Mouse (Mus musculus) urinary bladder, postnatal 14 days (tissue): ENCODE measurements around the gene Mpv17.

Experiments used
- DNase-seq: peaks from one replicate; pipeline ENCODE4 v3.0.0; 2021; ENCODE audit warnings: low spot score

Gene Mpv17

DNA sequence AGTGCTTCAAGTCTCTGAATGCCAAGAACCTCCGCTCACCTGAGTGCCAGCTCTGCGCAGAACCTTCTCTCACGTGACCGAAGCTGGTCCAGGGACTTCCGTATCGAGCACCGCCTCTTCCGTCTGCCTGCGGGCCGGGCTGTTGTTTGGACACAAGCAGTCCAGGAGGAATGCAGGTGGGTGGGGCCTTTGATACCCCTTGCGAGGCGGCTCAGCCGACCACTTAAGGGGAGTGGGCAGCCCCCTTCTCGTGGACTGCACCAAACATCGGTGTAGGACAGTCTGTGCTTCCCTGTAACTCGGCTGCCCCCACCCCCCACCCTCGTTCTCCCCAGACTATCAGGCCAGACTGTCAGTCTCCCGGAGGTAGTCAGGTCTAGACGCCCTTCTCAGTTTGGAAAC, at the start of gene Mpv17:
Gene Mpv17 (minus strand): TSS at position 100 of the 402 bp plus-strand sequence.
- DNase-seq = peak; percentile 82

DNA sequence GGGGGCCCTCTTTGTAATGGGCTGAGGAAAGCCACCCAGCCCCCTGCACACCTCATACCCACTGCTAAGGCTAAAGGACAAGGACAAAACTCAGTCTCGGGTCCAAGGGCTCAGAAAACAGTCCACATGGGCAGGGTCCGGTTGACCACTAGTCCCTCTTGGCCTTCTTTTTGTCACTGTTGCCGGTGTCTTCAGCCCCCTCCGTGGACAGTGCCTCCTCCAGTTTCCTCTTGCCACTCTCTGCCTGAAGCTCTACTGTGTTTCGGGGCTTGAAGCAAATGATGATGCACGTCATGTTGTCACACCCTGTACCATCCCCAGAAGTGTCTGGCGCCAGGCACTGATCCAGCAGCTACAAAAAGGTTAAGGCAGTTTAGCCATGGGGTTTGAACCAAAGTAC, 48.9 kb upstream of the Mpv17 start:
- no peak for DNase-seq

DNA sequence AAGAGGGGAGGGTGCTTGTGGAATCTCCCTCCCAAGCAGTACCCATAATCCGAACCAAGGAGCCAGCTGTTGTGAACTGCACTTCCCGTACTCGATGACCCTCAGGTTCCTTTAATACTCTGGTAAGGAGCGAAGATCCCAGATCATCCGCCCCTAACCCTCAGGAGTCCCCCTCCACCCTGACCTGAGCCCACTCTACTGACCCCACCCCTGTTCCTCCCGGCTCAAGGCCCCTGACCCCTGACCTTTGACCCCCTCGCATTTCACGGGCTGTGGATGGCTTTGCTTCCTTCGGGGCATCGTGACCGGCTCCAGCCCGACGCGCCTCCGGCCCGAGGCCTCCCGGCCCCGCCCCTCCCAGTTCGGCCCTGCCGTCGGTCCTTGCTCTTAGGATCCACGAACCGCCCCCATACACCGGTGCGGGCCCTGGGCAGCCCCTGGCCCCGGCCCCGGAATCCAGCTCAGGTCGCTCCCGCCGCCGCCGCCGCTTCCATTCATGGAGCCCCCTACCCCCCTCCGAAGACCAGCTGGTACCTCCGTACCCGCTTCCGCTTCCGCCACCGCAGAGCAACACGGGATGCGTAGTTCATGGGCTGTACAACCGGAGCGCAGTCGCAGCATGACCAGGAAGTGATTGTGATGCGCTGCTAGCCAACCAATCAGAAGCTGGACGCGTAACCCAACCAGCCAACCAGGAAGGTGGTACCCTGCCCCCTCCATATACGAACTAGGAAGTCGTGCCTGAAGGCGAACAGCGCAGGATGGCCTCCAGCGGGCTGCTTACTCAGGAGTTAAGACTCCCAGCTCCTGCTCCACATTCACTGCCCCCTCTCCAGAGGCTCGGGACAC, 47.9 kb upstream of the Mpv17 start, which contains the start of gene Zfp513:
Gene Zfp513 (minus strand): TSS at position 562 of the 849 bp plus-strand sequence.
- DNase-seq = peak; percentile 95

DNA sequence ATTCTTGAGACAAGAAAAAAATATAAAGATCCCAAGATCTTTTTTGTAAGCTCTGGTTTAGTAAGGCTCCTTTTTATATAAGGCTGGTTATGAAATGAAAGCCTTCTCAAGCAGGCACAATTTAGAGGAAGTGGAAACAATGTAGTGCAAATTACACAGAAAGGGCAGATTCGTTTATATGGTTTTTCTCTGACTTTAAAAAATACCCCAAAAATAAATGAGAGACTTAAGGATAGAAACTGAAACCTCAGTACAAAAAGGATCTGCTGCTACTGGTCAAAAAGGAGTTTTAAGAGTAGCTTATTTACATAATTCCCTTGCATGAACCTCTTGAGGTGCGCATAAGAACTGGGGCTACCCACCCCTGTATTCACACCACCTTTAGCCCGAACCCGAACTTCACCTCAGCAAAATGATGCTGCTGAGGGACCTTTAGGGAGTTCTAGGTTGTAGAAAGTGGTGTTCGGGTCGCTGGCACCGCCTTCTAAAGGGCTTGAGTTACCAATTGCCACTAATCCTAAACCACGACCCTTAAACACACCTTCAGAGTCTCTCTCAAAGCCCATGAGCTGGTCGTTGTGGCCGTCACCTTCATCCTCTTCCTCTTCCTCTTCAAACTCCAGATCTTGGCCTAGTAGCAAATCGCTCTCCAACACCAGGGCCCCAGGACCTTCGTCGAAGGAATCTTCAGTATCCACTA, 47.1 kb upstream of the Mpv17 start:
- no peak for DNase-seq

DNA sequence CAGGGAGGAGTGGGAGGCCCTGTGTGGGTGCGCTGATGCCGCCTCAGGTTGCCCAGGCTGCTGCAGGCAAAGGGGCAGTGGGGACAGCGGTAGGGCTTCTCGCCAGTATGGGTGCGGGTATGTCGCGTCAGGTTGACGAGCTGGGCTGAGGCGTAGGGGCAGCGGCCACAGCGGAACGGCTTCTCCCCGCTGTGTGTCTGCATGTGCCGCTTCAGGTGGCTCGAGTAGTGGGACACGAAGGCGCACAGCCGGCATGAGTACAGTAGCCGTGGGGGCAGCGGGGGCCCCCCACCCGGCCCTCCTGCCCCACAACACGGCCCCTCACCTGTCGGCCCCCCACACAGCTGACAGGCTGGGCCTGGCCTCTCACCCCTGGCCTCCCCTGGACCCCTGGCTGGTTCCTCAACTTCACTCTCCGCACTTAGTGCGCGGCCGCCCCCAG, 46.3 kb upstream of the Mpv17 start:
- DNase-seq = no peak

DNA sequence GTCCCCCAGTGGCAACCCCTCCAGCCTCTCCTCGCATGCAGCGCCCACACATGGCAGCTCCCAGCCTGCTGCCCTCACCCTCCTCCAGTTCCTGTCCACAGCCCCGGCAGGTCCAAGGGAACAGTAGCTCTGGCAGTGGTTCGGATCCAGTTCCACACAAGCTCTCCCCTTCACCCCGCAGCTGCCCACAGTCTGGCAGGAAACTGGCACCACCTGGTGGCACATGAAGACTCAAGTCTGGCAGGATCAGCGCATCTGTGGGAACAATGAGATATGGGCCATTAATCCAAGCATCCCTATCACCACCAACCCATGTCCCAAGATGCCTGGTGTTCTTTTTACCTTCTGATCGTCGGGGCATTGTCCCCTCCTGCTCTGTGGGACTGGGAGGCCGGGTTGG, 45.8 kb upstream of the Mpv17 start:
- DNase-seq = no peak

DNA sequence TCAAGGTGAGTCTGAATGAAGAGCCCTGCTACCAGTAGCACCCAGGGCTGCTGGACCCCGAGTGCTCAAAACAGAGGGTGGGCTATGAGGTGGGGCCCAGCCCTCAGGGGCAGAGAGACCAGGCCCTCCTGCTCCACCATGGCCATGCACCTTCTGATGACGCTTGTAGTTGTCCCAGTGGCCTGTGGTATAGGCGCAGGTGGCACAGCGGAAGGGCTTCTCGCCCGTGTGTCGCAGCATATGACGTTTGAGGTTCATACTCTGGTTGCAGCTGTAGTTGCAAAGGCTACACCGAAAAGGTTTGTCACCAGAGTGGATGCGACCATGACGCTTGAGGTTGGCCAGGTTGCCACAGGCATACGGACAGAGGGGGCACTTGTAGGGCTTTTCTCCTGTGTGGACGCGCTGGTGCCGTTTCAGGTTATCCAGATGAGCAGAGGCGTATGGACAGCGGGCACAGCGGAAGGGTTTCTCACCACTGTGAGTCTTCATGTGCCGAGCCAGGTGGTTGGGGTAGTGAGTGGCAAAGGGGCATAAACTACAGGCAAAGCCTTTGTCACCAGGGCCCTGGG, 45.4 kb upstream of the Mpv17 start:
- DNase-seq = no peak

DNA sequence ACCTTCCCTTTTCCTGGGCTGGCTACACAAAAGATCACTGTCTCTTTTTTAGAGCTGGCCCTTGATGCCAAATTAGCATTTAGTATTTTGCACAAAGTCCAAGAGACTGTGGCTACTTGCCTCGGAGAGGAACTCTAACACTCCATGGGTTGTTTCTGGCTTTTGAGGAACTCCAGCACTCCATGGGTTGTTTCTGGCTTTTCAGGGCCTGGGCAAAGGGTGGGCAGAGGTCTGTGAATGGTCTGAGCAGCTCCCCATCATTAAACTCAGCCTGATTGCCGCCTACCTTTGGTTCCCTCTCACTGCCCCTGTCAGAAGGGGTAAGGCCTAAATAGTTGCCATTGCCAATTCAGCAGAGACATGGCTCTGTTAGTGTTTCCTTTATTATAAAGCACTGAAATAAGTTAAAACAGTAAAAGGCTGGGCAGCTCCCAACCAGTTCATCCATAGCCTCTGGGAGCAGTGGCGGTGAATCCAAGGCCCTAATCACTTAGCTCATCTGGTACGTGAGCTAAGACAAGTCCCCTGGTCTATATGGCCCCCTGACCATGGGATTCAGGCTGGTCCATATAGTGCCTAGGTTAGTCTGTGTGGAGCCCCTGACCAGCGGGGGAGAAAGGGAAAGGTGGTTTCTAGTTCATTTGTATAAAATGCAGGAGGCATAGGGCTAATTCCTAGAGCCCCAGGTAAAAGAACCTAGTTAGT, 44.7 kb upstream of the Mpv17 start:
- no peak for DNase-seq

DNA sequence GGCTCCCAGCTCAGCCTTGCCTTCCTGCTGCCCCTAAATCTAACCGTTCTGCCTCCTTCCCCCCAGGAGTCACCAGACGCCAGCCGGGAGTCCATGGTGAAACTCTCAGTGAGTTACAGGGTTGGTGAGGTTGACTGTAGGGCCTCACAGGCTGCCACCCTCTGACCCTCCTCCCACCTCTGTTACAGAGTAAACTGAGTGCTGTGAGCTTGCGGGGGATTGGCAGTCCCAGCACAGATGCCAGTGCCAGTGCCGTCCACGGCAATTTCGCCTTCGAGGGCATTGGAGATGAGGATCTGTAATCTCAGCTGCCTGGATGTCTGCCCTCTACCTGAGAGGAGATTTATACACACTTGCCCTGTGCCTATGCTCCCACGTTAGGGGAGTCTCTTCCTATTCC, 44.1 kb upstream of the Mpv17 start:
- DNase-seq = no peak

DNA sequence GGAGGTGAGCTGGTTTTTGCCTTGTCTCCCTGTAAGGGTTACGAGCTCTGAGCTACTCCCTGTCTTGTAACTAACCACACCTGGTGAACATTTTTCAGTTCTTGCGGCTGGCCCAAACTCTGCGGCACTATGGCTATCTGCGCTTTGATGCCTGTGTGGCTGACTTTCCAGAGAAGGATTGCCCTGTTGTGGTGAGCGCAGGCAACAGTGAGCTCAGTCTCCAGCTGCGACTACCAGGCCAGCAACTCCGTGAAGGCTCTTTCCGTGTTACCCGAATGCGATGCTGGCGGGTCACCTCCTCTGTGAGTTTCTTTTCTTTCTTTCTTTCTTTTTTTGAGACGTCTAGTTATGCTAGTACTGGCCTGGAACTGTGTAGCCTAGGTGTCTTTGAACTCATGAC, 43.0 kb upstream of the Mpv17 start:
- no peak for DNase-seq

DNA sequence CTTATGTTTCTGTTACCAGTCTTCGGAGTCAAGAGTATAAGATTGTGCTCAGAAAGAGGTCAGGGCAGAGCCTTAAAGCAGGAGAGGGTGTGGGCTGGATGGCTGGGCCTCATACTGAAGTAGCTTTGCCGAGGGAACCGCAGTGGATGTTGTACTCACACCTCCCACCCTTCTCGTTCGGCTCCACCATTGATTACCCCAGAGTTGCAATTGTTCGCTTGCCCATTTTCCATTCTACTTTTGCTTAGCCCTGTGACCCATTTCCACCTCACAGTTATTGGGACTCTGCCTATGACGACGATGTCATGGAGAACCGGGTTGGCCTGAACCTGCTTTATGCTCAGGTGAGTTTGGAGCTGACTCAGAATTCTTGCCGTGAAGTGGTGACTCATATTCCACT, 42.2 kb upstream of the Mpv17 start:
- DNase-seq = no peak

DNA sequence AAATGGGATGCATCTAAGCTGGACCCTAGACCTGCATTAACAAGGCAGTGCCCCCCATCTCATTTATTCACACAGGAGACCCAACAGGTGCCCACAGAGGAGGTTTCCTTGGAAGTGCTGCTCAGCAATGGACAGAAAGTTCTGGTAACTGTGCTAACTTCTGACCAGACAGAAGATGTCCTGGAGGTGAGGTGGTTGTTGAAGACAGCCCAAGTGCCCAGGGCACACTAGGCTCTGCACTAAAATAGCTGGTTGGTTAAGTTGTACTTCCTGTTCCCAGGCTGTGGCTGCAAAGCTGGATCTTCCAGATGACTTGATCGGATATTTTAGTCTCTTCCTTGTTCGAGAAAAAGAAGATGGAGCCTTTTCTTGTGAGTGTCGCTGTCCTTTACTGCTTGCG, 41.6 kb upstream of the Mpv17 start:
- DNase-seq = no peak

DNA sequence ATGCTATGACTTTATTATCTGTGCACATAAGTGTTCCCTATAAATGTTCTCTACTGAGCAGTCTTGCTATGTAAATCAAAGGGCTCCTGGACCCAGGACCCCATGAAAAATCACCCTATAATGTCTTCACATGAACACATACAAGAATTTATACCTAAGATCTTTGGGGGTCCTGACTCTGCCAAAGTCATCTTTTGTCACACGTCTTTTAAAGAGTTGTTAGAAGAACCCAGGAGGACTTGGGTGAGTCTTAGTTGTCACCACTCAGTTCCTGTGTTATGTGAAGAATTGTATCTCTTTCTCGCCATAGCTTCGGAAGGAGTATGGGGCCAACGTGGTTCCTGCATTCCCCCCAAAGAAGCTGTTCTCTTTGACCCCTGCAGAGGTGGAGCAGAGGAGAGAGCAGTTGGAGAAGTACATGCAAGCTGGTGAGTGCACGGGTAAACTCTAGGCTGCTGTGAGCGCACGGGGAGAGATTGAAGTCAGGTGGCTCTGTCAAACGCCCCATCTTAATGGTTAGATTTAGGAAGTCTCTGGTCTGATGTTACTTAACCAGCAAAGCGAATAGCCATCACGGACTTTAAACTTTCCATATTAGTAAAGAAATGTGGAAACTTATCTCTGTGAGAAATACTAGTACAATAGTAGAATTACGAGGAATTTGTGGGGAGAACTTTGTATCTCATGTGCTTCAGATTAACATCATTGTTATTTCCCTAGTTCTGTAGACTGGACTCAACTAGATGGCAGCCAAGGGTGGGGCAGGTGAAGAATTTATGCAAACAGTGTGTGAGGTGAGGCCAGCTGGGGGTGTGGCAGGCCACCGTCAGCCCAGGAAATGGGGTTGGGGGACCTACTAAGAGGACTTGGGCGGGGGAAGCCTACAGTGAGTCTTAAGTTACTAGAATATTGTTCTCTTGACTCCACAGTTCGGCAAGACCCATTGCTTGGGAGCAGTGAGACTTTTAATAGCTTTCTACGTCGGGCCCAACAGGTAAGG, 40.7 kb upstream of the Mpv17 start:
- DNase-seq = no peak

DNA sequence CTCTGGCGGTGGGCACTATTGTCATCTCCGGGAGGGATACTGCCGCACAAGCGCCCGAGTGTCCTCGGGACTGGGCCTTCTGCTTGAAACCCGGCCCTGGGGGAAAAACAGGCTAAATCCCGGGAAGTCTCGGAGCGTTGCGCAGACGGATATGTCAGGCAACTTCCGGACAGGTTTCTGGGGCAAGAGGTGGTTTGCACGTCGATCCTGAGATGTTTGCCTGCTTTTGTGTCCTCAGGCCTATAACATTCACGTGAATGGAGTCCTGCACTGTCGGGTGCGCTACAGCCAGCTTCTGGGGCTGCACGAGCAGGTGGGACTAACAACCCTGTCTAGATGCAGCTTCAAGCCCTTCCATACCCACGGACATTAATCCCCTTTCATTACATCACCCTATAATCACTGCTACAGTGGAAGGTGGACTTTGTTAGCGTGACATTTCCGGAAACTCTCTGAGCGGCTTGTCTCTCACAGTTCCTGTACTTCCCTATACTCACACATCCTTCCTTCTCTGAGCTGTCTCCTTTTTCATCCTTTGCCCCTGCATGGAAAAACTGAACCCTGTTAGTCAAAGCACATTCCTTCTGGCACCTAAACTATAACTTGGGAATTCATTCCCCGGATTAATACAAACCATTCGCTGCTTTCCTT, 39.7 kb upstream of the Mpv17 start:
- DNase-seq = no peak

DNA sequence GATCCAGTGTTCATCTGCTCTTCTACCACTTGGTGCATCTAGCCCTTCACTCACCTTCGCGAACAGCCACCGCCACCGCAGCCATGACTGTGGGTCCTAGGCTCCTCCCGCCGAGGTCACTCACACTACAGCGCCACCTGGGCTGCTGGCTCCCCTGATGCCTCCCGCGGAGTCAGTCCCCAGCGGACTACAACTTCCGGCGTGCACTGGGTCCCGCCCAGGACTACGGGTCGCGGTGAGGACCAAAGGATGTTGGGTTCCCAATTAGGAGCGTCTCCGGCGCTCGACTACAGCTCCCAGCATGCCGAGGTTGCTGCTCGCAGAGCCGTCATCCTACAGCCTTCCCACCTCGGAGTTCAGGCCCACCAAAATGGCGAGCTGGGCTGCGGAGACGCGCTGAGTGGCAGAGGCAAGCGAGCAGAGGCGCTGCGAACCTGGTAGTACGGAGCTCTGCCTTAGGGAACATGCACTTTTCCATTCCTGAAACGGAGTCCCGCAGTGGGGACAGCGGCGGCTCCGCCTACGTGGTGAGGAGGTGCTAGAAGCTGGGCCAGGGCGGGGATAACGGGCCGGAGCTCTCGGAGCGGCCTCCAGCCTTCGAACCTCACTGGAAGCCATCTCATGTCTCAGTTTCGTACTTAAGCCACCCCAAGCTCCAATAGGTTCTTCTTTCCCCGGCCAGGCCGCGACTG, 39.0 kb upstream of the Mpv17 start, which contains the start of the genes Snx17 and Eif2b4:
Gene Snx17 (plus strand): TSS at position 289 of the 692 bp plus-strand sequence.
Gene Eif2b4 (minus strand): TSS at position 492 of the 692 bp plus-strand sequence.
- peak; percentile 99 for DNase-seq

DNA sequence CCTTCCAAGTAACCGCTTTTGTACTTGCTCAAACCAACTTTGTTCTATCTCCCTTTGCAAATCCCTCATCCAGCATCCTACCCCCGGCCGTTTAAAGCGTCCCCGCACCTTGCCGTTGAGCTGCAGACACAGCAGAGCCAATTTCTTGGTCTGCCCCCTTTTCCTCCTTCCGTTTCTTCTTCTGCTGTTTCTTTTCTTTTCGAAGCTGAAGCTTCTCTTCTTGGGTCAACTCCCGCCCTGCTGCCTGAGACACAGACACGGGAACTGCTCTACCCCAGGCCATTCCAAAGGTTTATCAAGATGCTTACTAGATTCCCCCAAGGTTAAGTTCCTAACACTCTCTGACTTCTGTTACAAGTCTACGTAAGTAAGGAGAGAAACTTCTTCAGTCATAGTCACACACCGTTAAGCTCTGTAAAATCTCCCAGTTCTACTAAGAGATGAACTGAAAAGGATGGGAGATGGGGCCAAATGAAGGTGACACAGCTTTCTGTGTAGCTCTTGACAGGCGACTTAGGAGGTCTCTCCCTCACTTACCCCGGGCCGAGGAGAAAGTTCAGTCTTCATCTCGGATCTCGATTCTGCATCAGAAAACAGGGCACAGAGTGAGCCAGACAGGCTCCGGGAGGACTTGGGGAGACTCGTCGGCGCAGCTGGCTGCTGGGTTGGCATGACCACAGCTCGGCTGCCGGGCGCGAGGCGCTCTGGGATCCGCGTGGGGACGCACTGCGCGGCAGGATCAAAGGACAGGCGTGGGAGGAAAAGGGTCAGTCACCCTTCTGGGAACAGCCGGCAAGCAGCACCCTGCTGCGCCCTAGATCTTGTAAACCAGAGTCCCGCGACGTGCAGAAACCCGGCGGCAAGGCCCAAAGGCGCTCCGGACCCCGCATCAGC, 38.2 kb upstream of the Mpv17 start:
- peak; percentile 81 for DNase-seq

DNA sequence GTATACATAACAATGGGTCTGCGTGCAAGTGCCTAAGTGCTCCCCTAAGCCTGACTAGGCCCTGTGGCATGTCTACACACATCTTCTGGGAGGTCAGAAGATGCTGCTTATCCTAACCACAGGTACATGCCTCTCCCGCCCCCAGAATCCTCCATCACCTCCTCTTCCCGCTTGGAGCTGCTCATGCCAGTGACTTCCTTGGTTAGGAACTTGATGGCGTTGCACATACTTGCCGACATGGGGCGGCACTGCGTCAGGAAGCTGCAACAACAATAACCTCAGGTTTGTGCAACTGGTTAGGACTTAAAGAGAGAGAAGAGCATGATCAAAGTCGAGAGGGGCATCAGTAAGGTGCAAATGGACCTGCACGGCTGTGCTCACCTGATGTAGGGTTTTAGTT, 36.1 kb upstream of the Mpv17 start:
- no peak for DNase-seq

DNA sequence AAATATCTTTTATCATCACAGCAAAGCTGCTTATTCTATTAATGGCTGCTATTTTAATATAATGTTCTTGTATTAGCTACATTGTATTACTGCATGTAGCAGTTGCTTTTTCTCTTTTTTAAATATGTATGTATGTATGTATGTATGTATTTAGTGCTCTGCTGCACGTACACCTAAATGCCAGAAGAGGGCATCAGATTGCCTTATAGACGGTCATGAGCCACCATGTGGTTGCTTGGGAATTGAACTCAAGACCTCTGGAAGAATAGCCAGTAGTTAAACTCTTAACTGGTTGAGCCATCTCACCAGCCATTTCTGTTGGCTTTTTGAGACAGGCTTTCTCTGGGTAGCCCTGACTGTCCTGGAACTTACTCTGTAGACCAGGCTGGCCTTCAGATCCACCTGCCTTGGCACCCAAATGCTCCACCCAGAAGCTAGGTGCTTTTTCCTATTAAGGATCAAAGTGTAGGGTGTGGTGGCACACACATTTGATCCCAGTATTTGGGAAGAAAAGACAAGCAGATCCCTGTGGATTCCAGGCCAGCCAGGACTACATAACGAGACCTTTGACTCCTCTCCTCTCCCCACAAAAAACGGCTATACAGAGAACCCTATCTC, 34.3 kb upstream of the Mpv17 start:
- DNase-seq = no peak
